Mouse (Mus musculus) forebrain, embryonic 10.5 days (tissue): ENCODE data around the gene Hoxc6. TPM values are rescaled to one million over a fixed set of nuclear protein-coding genes. Genes with fewer than 3 reads are reported as not detected.
A peak's percentile ranks its signal among the peaks of the same experiment; 100 is the strongest.

Source experiments
- DNase-seq: peaks from one replicate; pipeline ENCODE4 v3.0.0-alpha.2; 2017; ENCODE audit warnings: low spot score; ENCODE audit errors: extremely low spot score
- H3K27ac ChIP-seq: fragments of 300-500 bp; sonication (generic); 2 replicates; pipeline ENCODE4 v1.5.1; 2016; ENCODE audit warnings: mild to moderate bottlenecking
- H3K27me3 ChIP-seq: fragments of 300-500 bp; sonication (generic); 2 replicates; pipeline ENCODE4 v1.6.1; 2016; ENCODE audit warnings: mild to moderate bottlenecking; ENCODE audit not compliant: poor library complexity, severe bottlenecking
- H3K36me3 ChIP-seq: fragments of 300-500 bp; sonication (generic); replicated peaks from 2 replicates; pipeline ENCODE4 v1.6.1; 2016; ENCODE audit warnings: mild to moderate bottlenecking, moderate library complexity
- H3K4me1 ChIP-seq: fragments of 300-500 bp; sonication (generic); 2 replicates; pipeline ENCODE4 v1.6.1; 2016
- H3K4me3 ChIP-seq: fragments of 300-500 bp; sonication (generic); 2 replicates; pipeline ENCODE4 v1.5.1; 2016; ENCODE audit warnings: mild to moderate bottlenecking, moderate library complexity
- H3K9me3 ChIP-seq: fragments of 300-500 bp; sonication (generic); 2 replicates; pipeline ENCODE4 v1.6.1; 2016; ENCODE audit warnings: mild to moderate bottlenecking, moderate library complexity
- WGBS: fragments of 180-500 bp; shearing (Covaris S2); methylation state at CpG from one replicate; pipeline ENCODE4 v1.1.7; 2016; 5-methylcytosine and 5-hydroxymethylcytosine counted together
- polyA plus RNA-seq: library from polyadenylated mRNA; unstranded; fragments of >200 nt; fragmentation: Nextera tagmentation; extraction: Ambion mirVana; gene quantifications from 2 replicates; pipeline ENCODE4 v1.2.1, GENCODE M21; 2016

Gene Hoxc6
- polyA plus RNA-seq, 1 experiment from 2014 or later = not detected

GRCm38 (mm10) chr15:103014166-103015008, 16.3 kb downstream of the Hoxc6 start:
- H3K36me3 ChIP-seq = no peaks in the 10 kb centered on the region
- H3K4me3 ChIP-seq = no peak overlapping the region
- H3K4me1 ChIP-seq = peaks cover 9% of the 10 kb centered on the region
- WGBS = under 1% methylated on average over 47 of the region's 57 CpGs
- no peaks in the 10 kb centered on the region for H3K9me3 ChIP-seq
- no peak overlapping the region for H3K27ac ChIP-seq
- H3K27me3 ChIP-seq = peaks cover 100% of the 10 kb centered on the region
- DNase-seq = no peak

- DNase-seq = no peak
- Histone ChIP-seq H3K4me1 (peaks cover 9% of the 10 kb centered on the region), H3K36me3 (no peaks in the 10 kb centered on the region), H3K27ac (no peak overlapping the region), H3K27me3 (peaks cover 100% of the 10 kb centered on the region), H3K4me3 (no peak overlapping the region), H3K9me3 (no peaks in the 10 kb centered on the region)
- WGBS = 1% methylated on average over 28 of the region's 28 CpGs
Observed at GRCm38 (mm10) chr15:103015009-103015399, 16.9 kb downstream of the Hoxc6 start.

GRCm38 (mm10) chr15:103015406-103016166, 17.5 kb downstream of the Hoxc6 start:
- Histone ChIP-seq H3K27me3 (peaks cover 100% of the 10 kb centered on the region), H3K27ac (no peak overlapping the region), H3K4me1 (peaks cover 9% of the 10 kb centered on the region), H3K36me3 (no peaks in the 10 kb centered on the region), H3K9me3 (no peaks in the 10 kb centered on the region), H3K4me3 (no peak overlapping the region)
- no peak for DNase-seq
- under 1% methylated on average over 19 of the region's 19 CpGs for WGBS

GRCm38 (mm10) chr15:103018636-103019035, 20.6 kb downstream of the Hoxc6 start, which contains the start of gene Hoxc4:
Hoxc4 (plus strand) TSS chr15:103018934.
- peaks cover 100% of the 10 kb centered on the region for H3K27me3 ChIP-seq
- 2% methylated on average over 9 of the region's 9 CpGs for WGBS
- no peaks in the 10 kb centered on the region for H3K9me3 ChIP-seq
- no peak within 1 kb of the TSS for H3K27ac ChIP-seq
- no peak for DNase-seq
- H3K36me3 ChIP-seq = no peaks in the 10 kb centered on the region
- H3K4me3 ChIP-seq = no peak within 1 kb of the TSS
- H3K4me1 ChIP-seq = peaks cover 9% of the 10 kb centered on the region

GRCm38 (mm10) chr15:103020899-103021418, 22.9 kb downstream of the Hoxc6 start:
- Histone ChIP-seq H3K9me3 (no peaks in the 10 kb centered on the region), H3K36me3 (no peaks in the 10 kb centered on the region), H3K27ac (no peak overlapping the region), H3K27me3 (peaks cover 100% of the 10 kb centered on the region), H3K4me1 (no peaks in the 10 kb centered on the region), H3K4me3 (no peak overlapping the region)
- DNase-seq = no peak
- WGBS = under 1% methylated on average over 8 of the region's 8 CpGs

- H3K27ac ChIP-seq = no peak overlapping the region
- no peaks in the 10 kb centered on the region for H3K9me3 ChIP-seq
- H3K27me3 ChIP-seq = peaks cover 100% of the 10 kb centered on the region
- H3K4me3 ChIP-seq = no peak overlapping the region
- H3K36me3 ChIP-seq = no peaks in the 10 kb centered on the region
- no peaks in the 10 kb centered on the region for H3K4me1 ChIP-seq
- DNase-seq = no peak
- WGBS = 7% methylated on average over 8 of the region's 8 CpGs
Observed at GRCm38 (mm10) chr15:103021544-103021943, 23.5 kb downstream of the Hoxc6 start.

GRCm38 (mm10) chr15:103024131-103024530, 26.1 kb downstream of the Hoxc6 start:
- peaks cover 100% of the 10 kb centered on the region for H3K27me3 ChIP-seq
- no peaks in the 10 kb centered on the region for H3K9me3 ChIP-seq
- H3K4me3 ChIP-seq = no peak overlapping the region
- H3K4me1 ChIP-seq = no peaks in the 10 kb centered on the region
- no peak overlapping the region for H3K27ac ChIP-seq
- 2% methylated on average over 2 of the region's 2 CpGs for WGBS
- DNase-seq = no peak
- H3K36me3 ChIP-seq = no peaks in the 10 kb centered on the region

- WGBS = under 1% methylated on average over 43 of the region's 43 CpGs
- no peaks in the 10 kb centered on the region for H3K4me1 ChIP-seq
- peak; percentile 50 for DNase-seq
- H3K27me3 ChIP-seq = peaks cover 100% of the 10 kb centered on the region
- H3K36me3 ChIP-seq = no peaks in the 10 kb centered on the region
- no peak overlapping the region for H3K4me3 ChIP-seq
- H3K27ac ChIP-seq = no peak overlapping the region
- H3K9me3 ChIP-seq = no peaks in the 10 kb centered on the region
Observed at GRCm38 (mm10) chr15:103027266-103028235, 29.5 kb downstream of the Hoxc6 start.

GRCm38 (mm10) chr15:103028916-103029512, 31.0 kb downstream of the Hoxc6 start:
- 8% methylated on average over 9 of the region's 9 CpGs for WGBS
- H3K27me3 ChIP-seq = peaks cover 100% of the 10 kb centered on the region
- no peaks in the 10 kb centered on the region for H3K36me3 ChIP-seq
- no peaks in the 10 kb centered on the region for H3K9me3 ChIP-seq
- no peak overlapping the region for H3K27ac ChIP-seq
- DNase-seq = peak; percentile 17
- peaks cover under 1% of the 10 kb centered on the region for H3K4me1 ChIP-seq
- no peak overlapping the region for H3K4me3 ChIP-seq

GRCm38 (mm10) chr15:103030142-103030541, 32.1 kb downstream of the Hoxc6 start:
- WGBS = 3% methylated on average over 8 of the region's 8 CpGs

GRCm38 (mm10) chr15:103032167-103032566, 34.1 kb downstream of the Hoxc6 start:
- Histone ChIP-seq H3K9me3 (no peaks in the 10 kb centered on the region), H3K36me3 (no peaks in the 10 kb centered on the region), H3K27me3 (peaks cover 100% of the 10 kb centered on the region), H3K27ac (no peak overlapping the region), H3K4me3 (no peak overlapping the region), H3K4me1 (peaks cover 11% of the 10 kb centered on the region)
- 3% methylated on average over 3 of the region's 3 CpGs for WGBS
- DNase-seq = peak; percentile 16

More at GRCm38 (mm10) chr15:103030142-103030541, 32.1 kb downstream of the Hoxc6 start:
- Histone ChIP-seq H3K27me3 (peaks cover 100% of the 10 kb centered on the region), H3K4me1 (peaks cover 11% of the 10 kb centered on the region), H3K9me3 (no peaks in the 10 kb centered on the region), H3K36me3 (no peaks in the 10 kb centered on the region), H3K27ac (no peak overlapping the region), H3K4me3 (no peak overlapping the region)
- DNase-seq = peak; percentile 24
